Mouse (Mus musculus): ENCODE measurements around the gene Defb45.

Gene Defb45

DNA sequence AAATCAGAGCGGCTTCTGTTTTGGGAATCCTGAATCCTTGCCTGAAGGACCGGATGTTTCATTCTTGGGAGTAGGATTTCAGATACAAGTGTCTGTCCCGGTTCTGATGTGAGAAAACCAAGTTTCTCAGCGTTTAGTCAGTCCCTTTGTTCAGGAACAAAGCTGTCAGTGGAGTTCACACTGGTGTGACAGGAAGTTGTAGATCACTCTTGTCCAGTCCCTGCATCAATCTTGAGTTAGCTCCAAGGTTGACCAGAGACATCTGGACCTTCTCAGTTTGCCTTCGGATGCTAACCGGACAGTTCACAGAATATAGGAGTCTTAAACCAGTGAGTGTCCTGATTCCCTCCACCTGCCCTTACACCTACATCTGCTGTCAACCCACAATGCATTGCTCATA lies 8.5 kb upstream of the Defb45 start:
- DNase-seq (ENCODE audit: low spot score) = no peak

DNA sequence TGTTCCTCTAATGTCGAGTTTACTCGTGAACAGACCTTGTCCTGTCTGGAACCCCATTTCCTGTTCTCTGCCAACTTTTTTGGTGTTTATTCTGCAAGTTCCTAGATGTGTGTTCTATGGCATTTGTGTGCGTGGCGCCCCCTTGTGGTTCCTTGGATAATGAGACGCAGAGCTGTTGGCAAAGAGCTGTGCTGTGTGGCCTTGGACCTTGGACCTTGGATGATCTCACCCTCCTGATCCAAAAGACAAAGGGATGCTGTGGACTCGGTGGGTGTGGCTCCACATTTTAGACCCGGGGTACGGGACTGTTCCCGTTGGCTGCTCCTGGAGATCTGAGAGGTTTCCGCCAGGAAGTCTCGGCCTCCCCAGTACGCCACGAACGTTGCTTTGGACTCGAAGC lies 4.9 kb upstream of the Defb45 start, which contains the start of gene Defb36:
TSS of gene Defb36 (plus strand) at position 271 of the 400 bp plus-strand sequence.
- DNase-seq (ENCODE audit: low spot score) = peak; percentile 11

GRCm38 (mm10) chr2:152601275-152601960 lies 2.2 kb upstream of the Defb45 start:
- DNase-seq (ENCODE audit: low spot score) = no peak

- DNase-seq (ENCODE audit: low spot score) = no peak
These were observed 877 bp upstream of the Defb45 start for GRCm38 (mm10) chr2:152600076-152600475.

- no peak for DNase-seq (ENCODE audit: low spot score)
These were observed 10.2 kb downstream of the Defb45 start for GRCm38 (mm10) chr2:152589021-152589420.

DNA sequence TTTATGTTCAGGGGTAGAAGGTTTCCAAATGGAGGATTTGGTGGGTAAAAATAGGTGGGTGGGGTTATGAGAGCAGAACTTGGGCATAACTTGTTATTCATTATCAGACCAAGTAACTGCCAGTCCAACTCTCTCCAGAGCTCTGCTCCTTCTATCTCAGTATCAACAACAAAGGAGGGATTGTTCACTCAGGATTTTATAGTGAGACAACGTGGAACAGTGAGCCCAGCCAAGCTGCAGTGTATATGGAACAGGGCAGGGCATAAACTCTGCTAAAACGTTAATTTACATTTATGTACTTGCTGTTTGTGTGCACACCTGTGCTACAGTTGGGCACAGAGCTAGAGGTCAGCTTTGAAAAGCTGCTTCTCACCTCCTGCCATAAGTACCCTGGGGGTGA lies 10.7 kb downstream of the Defb45 start:
- DNase-seq (ENCODE audit: low spot score) = no peak

GRCm38 (mm10) chr2:152586926-152587560 lies 12.2 kb downstream of the Defb45 start:
- no peak for DNase-seq (ENCODE audit: low spot score)

- no peak for DNase-seq (ENCODE audit: low spot score)
These were observed 18.6 kb downstream of the Defb45 start for GRCm38 (mm10) chr2:152580612-152581011.

GRCm38 (mm10) chr2:152580107-152580506 lies 19.1 kb downstream of the Defb45 start, which contains the start of gene Defb19:
Gene Defb19 (minus strand): TSS chr2:152580312.
- no peak for DNase-seq (ENCODE audit: low spot score)

DNA sequence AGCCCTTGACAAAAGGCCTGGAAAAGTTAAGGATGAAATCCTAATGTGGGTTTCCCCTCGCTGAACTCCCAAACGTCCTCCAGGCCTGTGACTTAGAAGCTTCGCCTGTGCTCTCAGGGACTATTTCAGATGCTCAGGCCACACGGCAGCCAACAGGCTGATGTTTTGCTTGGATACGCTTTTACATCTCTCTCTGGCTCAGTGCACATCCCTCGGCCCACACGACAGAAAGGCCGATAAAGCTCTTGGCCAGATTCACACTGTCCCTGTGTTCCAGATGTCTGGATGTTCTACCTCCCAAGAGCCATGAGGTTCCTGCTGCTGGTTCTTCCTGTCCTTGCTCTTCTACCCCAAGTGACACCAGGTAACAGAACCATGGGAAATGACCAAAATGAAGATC lies 25.7 kb downstream of the Defb45 start:
- no peak for DNase-seq (ENCODE audit: low spot score)

GRCm38 (mm10) chr2:152572114-152572794 lies 26.9 kb downstream of the Defb45 start, which contains the start of gene Defb21:
Gene Defb21 (plus strand): TSS chr2:152572744.
- no peak for DNase-seq (ENCODE audit: low spot score)

DNA sequence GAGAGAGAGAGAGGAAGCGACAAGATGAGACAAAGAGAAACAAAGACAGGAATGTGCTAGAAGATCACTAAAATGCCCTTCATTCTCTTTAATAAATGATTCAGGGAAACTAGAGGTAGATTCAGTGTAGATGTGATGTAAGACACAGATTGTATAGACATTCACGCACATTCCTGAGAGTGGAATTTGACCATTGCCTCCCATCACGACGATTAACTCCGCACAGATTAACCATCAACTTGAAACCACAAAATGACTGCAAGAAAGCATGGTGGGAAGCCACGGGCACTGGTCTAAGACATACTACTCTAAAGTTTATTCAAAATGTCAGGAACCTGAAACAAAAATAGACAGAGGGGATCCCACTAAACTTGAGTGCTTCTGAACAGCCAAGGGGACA lies 28.9 kb downstream of the Defb45 start:
- no peak for DNase-seq (ENCODE audit: low spot score)

DNA sequence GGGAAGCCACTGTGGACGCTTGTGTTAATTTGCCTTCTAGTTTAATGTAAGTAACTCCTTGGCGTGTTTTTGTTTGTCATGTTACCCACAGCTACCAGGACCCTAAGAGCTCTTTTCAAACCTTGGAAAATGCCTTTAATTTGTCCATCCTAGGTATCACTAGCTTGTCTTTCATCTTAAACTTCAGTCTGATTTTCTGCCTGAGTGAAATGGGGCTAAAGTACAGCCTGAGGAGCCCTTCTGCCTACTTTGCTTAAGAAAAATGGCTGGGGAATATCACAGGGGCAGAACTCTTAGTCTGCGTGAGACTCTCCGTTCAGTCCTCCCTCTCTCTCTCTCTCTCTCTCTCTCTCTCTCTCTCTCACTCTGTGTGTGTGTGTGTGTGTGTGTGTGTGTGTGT lies 29.3 kb downstream of the Defb45 start:
- DNase-seq (ENCODE audit: low spot score) = no peak

DNA sequence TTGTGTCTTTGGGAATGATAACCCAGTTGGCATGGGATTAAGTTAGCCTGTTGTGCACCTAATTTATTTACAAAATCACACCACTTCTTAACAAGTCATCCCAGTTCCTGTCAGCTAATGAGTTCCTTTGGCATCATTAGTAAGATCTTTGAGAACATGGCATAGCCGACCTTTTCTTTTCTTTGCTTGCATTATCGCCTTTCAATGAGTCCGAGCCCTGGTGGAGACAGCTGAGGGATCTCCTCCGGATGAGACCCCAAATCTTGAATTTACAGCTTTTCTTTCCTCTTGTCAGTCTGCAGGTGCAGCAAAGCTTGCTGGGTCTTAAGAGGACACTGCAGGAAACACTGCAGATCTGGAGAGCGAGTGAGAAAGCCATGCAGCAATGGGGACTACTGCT lies 30.2 kb downstream of the Defb45 start, which contains the start of gene Gm17416:
TSS of gene Gm17416 (plus strand) at position 301 of the 400 bp plus-strand sequence.
- DNase-seq (ENCODE audit: low spot score) = no peak

- DNase-seq (ENCODE audit: low spot score) = no peak
These were observed 42.5 kb downstream of the Defb45 start for GRCm38 (mm10) chr2:152556655-152557054.

GRCm38 (mm10) chr2:152553774-152554423 lies 45.3 kb downstream of the Defb45 start:
- no peak for DNase-seq (ENCODE audit: low spot score)

- DNase-seq (ENCODE audit: low spot score) = no peak
These were observed 51.1 kb downstream of the Defb45 start for GRCm38 (mm10) chr2:152548124-152548523.

DNA sequence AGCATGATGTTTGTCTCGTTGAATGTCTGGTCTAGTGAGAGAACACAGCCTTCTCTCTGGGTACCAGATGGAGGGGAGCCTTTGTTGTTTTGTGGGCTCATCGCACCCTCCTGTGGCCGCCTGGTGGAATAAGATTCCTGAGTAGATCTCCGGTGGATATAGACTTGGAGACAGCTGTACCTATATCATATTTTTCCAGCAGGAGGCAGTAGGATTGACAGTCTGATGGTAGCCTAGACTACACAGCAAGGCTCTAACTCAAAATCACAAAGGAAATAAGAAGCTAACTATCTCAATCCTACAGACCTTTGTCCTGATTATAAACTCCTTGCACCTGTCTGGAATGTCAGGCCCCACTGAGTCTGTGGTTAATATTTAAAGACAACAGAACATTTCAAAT lies 54.5 kb downstream of the Defb45 start:
- no peak for DNase-seq (ENCODE audit: low spot score)

- no peak for DNase-seq (ENCODE audit: low spot score)
These were observed 55.7 kb downstream of the Defb45 start for GRCm38 (mm10) chr2:152543478-152543877.
